Mouse (Mus musculus) lung, postnatal 36 days (tissue): ENCODE results near the gene Prrx2.
"Not testable (repeated sequence)": the region's sequence is repeated elsewhere in the genome, so short reads cannot be mapped to it uniquely, and the experiment has no call there.

Experiments
- DNase-seq: peaks from one replicate; pipeline ENCODE4 v3.0.0; 2022; ENCODE audit warnings: mixed read lengths

Gene Prrx2

GRCm38 (mm10) chr2:30914836-30915235 is 80.1 kb downstream of the Prrx2 start:
- DNase-seq, result no peak

- no peak for DNase-seq
Measured at GRCm38 (mm10) chr2:30915376-30915775, 80.6 kb downstream of the Prrx2 start.

GRCm38 (mm10) chr2:30915933-30916332 is 81.2 kb downstream of the Prrx2 start:
- not testable (repeated sequence) for DNase-seq

- DNase-seq, result no peak
Measured at GRCm38 (mm10) chr2:30917649-30918048, 82.9 kb downstream of the Prrx2 start.

- DNase-seq, result no peak
Measured at GRCm38 (mm10) chr2:30918126-30918525, 83.4 kb downstream of the Prrx2 start.

- DNase-seq, result no peak
Measured at GRCm38 (mm10) chr2:30918780-30919329, 84.1 kb downstream of the Prrx2 start.

- peak; percentile 47 for DNase-seq
Measured at GRCm38 (mm10) chr2:30920216-30920615, 85.4 kb downstream of the Prrx2 start.

- no peak for DNase-seq
Measured at GRCm38 (mm10) chr2:30923099-30923498, 88.3 kb downstream of the Prrx2 start.

GRCm38 (mm10) chr2:30925181-30925580 is 90.4 kb downstream of the Prrx2 start:
- DNase-seq, result no peak

GRCm38 (mm10) chr2:30926381-30926780 is 91.6 kb downstream of the Prrx2 start:
- no peak for DNase-seq

- peak; percentile 75 for DNase-seq
Measured at GRCm38 (mm10) chr2:30927151-30927781, 92.5 kb downstream of the Prrx2 start.

- peak; percentile 93 for DNase-seq
Measured at GRCm38 (mm10) chr2:30927844-30928628, 93.3 kb downstream of the Prrx2 start.

GRCm38 (mm10) chr2:30928893-30929482 is 94.2 kb downstream of the Prrx2 start:
- DNase-seq, result peak; percentile 86

- DNase-seq, result peak; percentile 83
Measured at GRCm38 (mm10) chr2:30929483-30930045, 94.8 kb downstream of the Prrx2 start, which contains the start of gene Ptges. Gene Ptges (minus strand): TSS chr2:30929863.

- DNase-seq, result not testable (repeated sequence)
Measured at GRCm38 (mm10) chr2:30930846-30931245, 96.1 kb downstream of the Prrx2 start.
